Mouse (Mus musculus): Measurements from ENCODE around the gene Rarres2.
"Not testable (repeated sequence)": the region's sequence is repeated elsewhere in the genome, so short reads cannot be mapped to it uniquely, and the experiment has no call there.

Gene Rarres2

DNA sequence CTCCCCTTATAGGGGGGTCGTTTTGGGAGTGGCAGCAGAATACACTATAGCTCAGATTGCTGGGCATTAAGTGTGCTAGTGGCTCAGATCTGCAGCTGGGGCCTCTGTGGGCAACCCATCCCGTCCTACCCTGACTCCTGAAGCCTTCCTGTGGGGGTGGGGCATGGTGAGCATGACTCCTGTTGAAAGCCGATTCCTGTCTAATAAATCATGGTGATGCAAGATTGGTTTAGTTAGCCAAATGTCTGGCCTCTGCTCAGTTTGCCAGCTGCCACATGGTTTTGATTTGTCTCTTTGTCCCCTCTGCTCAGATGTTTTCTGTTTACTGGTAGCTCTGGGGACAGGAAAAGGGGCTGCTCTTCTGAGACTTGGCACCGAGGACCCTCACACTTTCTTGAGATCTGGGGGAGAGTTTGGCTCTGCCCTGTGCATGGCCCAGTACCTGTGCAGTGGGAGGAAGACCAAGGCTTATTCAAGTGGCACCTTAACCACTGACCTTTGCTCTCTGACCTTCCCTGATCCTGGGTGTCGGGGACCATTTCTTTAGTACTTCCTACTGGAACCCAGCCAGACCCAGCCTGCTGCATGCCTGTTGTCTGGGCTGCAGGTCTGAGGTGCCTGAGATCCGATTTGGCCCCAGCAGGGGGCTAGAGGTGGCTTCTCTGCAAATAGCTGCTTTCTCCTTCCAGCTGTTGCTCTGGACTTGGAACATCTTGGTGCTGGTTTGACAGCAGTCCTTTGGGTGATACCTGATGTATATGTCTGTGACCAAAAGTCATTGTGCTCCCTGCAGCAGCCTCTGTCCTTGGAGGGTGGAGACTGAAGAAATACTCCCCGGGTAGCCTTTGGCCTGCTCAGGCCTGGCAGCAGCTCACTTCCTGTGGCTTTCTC, 30.8 kb downstream of the Rarres2 start:
- DNase-seq (ENCODE audit: low spot score in 2 of 2): no peak

DNA sequence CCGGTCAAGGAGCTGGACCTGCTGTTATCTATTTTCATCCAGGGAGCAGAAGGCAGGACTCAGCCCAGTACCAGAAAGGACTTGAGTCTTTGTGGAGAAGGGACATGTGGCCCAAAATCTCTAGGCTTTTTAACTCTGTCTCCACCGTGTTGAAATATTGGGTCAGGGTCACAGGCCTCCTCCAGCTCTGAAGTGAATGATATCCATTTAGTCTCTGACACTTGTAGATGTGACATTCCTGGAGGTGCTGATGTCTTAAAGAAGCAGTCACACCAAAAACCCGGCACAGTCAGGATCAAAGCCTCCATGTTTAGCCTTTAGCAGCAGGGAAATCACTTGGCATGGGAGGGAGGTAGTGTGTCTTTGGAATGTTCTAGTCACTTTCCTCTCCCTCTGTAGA, 31.9 kb downstream of the Rarres2 start:
- no peak for DNase-seq (ENCODE audit: low spot score in 2 of 2)

DNA sequence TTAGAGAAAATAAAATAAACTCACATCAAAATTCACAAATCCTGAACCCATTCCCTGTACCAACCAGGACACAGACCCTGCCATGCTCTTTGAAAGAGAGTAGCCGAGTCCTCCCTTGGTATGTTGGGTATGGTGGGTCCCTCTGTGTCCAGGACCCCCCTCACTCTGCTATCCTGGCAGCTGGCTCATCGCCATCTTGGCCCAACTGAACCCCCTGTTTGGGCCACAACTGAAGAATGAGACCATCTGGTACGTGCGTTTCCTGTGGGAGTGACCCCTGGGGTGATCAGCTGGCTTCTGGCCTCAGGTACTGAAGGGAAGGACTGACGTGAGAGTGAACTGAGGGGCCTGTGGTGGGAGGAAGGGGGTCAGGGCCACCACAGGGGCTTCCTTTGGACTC, 32.7 kb downstream of the Rarres2 start:
- no peak for DNase-seq (ENCODE audit: low spot score in 2 of 2)

DNA sequence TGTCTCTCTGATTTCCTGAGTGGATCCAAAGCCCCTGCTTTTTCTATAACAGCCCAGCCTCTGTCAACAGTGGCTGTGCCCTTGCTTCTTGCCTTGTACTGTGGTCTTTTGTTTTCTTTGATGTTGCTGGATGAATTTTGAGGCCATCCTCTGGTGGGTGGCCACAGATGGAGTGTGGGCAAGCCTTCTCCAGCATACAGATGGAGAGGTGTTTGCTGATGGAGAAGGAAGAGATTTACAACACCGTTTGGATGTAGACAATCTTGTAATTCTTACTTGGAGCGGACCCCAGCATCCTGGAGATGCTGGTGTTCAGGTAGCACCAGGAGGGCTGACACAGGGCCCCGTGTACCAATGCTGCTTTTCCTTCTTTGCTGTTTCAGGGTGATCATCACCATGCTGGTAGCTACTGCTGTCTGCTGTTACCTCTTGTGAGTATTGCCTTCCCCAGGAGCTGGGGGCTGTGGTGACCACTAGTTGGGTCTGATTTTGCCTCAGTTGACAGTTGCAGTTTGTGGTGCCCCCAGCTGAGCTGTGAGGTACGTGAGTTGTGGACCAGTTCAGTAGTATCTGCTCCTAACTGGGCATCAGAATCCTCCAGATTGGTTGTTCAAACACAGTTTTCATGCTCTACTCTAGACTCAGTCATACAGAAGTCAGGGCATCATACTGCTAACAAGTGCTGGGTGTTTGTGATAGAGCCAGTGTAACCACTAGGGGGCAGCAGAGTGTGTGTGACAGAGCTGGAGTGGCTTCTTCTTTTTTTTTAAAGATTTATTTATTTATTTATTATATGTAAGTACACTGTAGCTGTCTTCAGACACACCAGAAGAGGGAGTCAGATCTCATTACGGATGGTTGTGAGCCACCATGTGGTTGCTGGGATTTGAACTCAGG, 33.5 kb downstream of the Rarres2 start:
- DNase-seq (ENCODE audit: low spot score in 2 of 2): peak in 1 of 2 experiments; percentile 56

DNA sequence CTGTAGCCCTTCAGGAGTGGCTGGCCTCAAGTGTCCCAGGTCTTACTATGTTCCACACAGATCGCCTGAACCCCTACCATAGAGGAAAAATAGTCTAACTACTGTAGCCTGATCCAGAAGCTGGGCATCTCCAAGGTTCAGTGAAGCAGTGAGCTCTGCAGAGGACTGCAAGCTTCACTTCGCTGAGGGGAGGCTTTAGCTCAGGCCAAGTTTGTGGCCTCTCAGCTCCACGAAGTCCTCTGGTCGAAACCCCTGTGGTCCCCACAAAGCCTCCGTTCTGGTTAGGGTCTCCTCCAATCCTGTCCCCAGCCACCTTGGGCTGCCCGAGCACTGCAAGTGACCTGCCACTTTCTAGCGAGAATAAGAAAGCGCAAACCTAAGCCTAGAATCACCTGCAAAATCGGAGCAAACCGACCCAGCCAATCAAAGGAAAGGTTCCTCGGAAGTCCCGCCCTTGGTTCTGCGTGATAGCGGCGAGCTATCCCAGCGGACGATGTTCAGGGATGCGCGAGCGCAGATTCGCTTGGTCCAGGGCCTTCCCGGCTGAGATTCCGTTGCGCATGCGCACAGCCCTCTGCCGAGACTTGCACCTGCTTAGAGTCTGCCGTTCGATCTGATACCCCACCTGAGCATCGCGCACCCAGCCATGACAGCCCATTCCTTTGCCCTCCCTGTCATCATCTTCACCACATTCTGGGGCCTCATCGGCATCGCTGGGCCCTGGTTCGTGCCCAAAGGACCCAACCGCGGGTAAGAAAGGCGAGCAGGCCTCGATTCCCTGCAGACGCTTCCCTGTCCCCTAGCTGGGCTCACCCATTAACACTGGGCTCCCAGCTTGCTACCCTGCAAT, 35.3 kb downstream of the Rarres2 start, which contains the start of gene Atp6v0e2:
Atp6v0e2 (plus strand) TSS at position 511 of the 850 bp plus-strand sequence.
- no peak for DNase-seq (ENCODE audit: low spot score in 2 of 2)

DNA sequence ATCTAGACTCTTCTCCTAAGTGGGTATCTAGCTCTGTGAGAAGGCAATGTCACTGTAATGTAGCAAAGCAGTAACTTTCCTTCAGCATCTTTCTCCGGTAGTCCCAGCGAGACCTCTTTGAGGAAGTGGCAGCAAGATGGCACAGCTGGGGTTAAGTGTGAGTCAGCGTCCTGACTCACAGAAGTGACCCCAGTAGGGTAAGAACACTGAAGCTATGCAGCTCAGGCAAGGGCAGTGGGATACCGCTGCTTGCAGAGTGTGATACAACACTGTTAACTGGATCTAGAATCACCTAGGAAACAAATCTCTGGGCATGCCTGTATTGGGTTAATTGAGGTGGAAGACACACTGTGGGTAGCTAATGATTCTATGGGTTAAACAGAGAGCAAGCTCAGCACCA, 36.5 kb downstream of the Rarres2 start:
- no peak for DNase-seq (ENCODE audit: low spot score in 2 of 2)

DNA sequence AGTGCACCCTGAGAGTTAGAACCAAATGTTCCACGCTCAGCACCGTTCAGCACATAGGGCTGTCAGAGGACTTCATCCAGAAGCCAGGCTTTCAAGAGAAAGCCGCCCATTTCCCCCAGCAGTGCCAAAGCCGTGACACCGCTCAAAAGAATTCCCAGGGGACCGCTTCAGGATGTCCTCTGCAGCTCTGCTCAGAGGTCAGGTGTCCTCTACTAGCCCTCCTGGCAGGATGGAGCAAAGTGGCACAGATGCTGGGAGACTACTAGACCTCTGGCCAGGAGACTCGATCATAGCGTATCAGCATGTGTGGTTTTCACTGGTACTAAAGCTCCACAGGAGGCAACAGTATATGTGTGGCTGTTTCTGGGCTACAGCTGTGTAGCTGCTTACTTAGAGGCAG, 37.7 kb downstream of the Rarres2 start:
- no peak for DNase-seq (ENCODE audit: low spot score in 2 of 2)

DNA sequence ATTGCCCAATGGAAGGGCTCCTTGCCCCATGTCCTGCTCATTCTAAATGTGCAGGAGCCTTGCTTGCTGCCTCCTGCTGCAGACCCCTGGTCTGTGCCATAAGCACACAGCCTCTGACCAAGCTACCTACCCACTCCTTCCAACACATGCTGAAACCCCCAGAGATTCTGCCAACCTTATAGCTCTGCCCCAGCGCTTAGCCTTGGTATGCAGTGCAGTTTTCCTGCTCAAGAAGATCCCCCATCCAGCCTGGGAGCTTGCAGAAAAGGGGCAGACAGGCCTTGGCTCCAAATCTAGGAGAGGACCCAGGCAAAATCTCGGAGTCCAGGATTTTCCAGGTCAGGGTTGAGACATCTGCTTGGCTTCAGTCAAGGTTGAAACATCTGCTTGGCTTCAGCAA, 39.1 kb downstream of the Rarres2 start:
- DNase-seq (ENCODE audit: low spot score in 2 of 2): no peak

DNA sequence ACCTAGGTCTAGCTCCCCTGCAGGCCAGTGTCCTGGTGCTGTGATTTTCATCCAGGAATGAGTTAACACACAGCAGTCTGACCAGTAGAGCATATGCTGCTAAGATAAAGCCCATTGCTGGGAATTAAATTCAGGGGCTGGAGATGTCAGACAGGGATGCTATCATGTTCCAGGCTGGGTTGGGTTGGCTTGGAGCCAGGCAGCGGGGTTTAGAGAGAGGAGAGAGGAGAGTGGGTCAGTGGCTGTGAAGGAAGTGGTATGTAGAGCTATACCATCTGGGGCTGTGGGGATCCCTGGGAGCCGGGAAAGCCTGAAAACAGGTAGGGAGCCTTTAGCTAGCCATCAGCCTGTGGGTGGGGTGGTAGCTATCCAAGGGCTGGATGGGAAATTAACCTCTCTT, 41.7 kb downstream of the Rarres2 start:
- no peak for DNase-seq (ENCODE audit: low spot score in 2 of 2)

DNA sequence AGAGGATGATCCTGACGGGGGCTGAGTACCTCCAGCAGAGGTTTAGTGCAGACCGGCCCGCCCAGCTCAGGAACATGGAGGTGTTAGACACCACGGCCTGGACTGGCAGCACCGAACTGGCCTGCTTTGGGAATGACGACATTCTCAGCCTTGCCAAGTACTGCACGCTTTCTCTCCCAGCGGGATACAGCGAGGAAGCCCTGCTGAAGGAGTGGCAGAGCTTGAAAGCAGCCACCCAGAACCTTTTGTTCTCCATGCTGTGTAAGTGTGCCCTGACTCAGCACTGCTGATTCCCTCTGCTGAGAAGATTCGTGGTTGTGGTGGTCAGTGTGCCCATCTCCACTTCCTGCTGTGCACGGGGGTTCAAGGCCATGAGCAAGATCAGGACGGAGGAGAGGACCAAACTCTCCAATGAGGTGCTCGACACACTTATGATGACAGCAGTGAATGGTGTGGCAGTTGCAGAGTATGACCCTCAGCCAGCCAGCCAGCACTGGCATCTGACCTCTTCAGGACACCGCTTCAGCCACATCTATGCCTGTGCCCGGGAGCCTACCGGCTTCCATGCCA, 42.6 kb downstream of the Rarres2 start:
- no peak for DNase-seq (ENCODE audit: low spot score in 2 of 2)

DNA sequence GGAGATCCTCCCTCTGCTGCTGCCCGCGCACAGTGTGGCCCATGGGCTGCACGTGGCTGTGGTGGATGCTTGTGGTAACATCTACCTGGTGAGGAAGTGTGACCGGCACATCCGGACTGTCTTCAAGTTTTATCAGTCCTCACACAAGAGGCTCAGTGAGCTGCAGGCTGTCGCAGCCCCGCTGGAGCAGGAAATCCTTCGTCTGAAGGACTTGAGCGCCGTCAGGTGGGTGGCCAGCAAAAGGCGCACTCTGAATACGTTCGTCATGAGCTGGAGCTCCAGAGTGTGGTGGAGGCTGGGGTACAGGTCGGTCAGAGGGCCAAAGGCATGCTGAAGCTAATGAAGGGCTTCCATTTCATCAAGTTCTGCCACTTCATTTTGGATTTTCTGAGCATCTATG, 43.3 kb downstream of the Rarres2 start:
- no peak for DNase-seq (ENCODE audit: low spot score in 2 of 2)

DNA sequence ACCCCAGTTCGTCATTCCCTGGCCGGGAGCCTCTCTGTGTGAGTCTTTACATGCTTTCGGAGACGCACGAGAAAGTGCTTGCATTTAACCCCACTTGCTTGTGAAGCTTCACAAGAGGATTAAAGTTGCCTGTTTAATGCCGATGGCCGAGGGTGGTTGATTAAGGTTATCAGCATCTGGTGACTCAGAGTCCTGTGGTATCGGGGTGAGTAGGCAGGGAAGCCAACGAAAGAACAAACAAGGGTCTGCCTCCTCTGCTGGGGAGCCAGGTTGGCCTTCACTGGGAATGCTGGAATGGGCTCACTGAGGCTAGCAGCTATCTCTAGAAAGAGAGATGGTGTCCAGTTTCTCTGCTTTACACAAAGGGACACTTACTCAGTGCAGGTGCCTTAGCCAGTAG, 44.7 kb downstream of the Rarres2 start:
- DNase-seq (ENCODE audit: low spot score in 2 of 2): no peak

DNA sequence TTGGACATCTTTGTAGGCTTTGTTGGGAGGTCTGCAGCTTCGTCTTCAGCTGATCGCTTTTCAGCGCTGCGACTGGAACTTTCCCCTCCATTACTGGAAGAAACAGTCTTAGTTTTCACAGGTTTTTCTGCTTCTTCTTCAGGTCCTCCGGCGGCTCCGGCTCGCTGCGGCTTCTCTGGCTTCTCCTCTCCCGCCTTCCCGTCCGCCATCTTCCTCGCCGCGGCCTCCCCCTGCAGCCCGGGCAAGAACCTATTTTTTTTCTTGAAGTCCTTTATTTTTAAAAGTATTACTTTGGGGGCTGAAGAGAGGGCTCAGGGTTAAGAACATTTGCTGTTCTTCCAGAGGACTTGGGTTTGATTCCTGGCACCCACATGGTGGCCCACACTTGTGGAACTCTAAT, 47.7 kb downstream of the Rarres2 start:
- DNase-seq (ENCODE audit: low spot score in 2 of 2): not testable (repeated sequence)

Data from spleen, postnatal 14 days (tissue).